ENCODE assay signal across 9 mouse cellular contexts in genomic region chr5:125391609-125392008, GRCm38 (mm10). TPM values are rescaled to one million over a fixed set of nuclear protein-coding genes. Genes with fewer than 3 reads are reported as not detected.
DNase-seq lines count a peak whose midpoint lies in the region; ATAC-seq and TF ChIP-seq lines count a peak whose summit lies in the region.
"Had no signal": no experiment of that assay in that cellular context is flagged by ENCODE, and none has a peak within 500 bp of the region (broad histone marks: within the 10 kb centered on the region; RNA-seq: fewer than 3 reads in every experiment).

No protein-coding gene starts in this region.

- H3K9ac ChIP-seq in liver, embryonic 11.5 days (ENCODE audit: low read depth, low read length) = no peak overlapping the region
- H3K9ac ChIP-seq: neural tube, embryonic 12.5 days had no signal

- no peak for DNase-seq in testis, postnatal 14 days (ENCODE audit: low spot score)
- peak; percentile 76 to 77 for DNase-seq in cerebellum, postnatal 10 days
- DNase-seq in heart, adult 9 months (ENCODE audit: low spot score in 2 of 2) = peak; percentile 73 to 85
- peak; percentile 89 for DNase-seq in kidney, adult 9 months
- no peak for DNase-seq in liver, embryonic 11.5 days (ENCODE audit: low spot score)
- peak; percentile 72 for DNase-seq in right cerebral cortex, postnatal 4 days

- peaks cover 18% of the 10 kb centered on the region for H3K4me1 ChIP-seq in testis, adult 2 months (ENCODE audit: control insufficient read depth, insufficient read depth, low read length)
- H3K4me1 ChIP-seq in liver, embryonic 11.5 days (replicated peaks; ENCODE audit: control insufficient read depth, insufficient read depth, low read length) = peaks cover 32% of the 10 kb centered on the region

- H3K4me3 ChIP-seq in testis, adult 2 months (ENCODE audit: control insufficient read depth, low read depth, low read length) = peak overlapping the region; percentile 79
- no peak overlapping the region for H3K4me3 ChIP-seq in liver, embryonic 11.5 days (ENCODE audit: low read depth, low read length)
- H3K4me3 ChIP-seq: neural tube, embryonic 12.5 days had no signal

- ATAC-seq in liver, embryonic 11.5 days (replicated peaks; ENCODE audit: low FRiP score) = no peak
- ATAC-seq in inflammation-experienced regulatory T-cells, adult 6 months = no peak

- TF ChIP-seq CTCF in testis, adult 2 months (IDR thresholded peaks at IDR 0.05; ENCODE audit: control insufficient read depth, insufficient read depth, insufficient replicate concordance, low read depth, low read length) = no peak

- 80% methylated on average over 5 of the region's 5 CpGs for WGBS in liver, embryonic 11.5 days

- H3K36me3 ChIP-seq in testis, adult 2 months (ENCODE audit: control insufficient read depth, insufficient read depth, low read length) = peaks cover 2% of the 10 kb centered on the region
- peaks cover 6% of the 10 kb centered on the region; the same call in 1 of the 2 replicates for H3K36me3 ChIP-seq in liver, embryonic 11.5 days (ENCODE audit: control insufficient read depth, insufficient read depth, low read length)
- H3K36me3 ChIP-seq: neural tube, embryonic 12.5 days had no signal

- TF ChIP-seq POLR2A in testis, adult 2 months (IDR thresholded peaks at IDR 0.05; ENCODE audit: control insufficient read depth, low read depth, low read length) = no peak

- peak overlapping the region; percentile 83 for H3K27ac ChIP-seq in testis, adult 2 months (ENCODE audit: control insufficient read depth, insufficient read depth, low read depth, low read length)
- H3K27ac ChIP-seq in liver, embryonic 11.5 days (ENCODE audit: low read depth, low read length) = peak overlapping the region; percentile 26
- H3K27ac ChIP-seq: neural tube, embryonic 12.5 days had no signal

- no peaks in the 10 kb centered on the region for H3K27me3 ChIP-seq in testis, adult 2 months (ENCODE audit: control insufficient read depth, insufficient read depth, low read length)
- no peaks in the 10 kb centered on the region for H3K27me3 ChIP-seq in liver, embryonic 11.5 days (replicated peaks; ENCODE audit: control insufficient read depth, insufficient read depth, low read length)
- H3K27me3 ChIP-seq: neural tube, embryonic 12.5 days had no signal

- H3K4me2 ChIP-seq in liver, embryonic 11.5 days = 0 out of 2 replicates have a peak overlapping the region, but pooled peaks have one; percentile 4
- H3K4me2 ChIP-seq: neural tube, embryonic 12.5 days had no signal

- no peaks in the 10 kb centered on the region for H3K9me3 ChIP-seq in liver, embryonic 11.5 days (ENCODE audit: control insufficient read depth, low read length)
- H3K9me3 ChIP-seq: neural tube, embryonic 12.5 days had no signal

RNA-seq across cellular contexts. Expression of gene Ubc, which starts 1.6 kb away (rescaled TPM):
- 1,188 and 1,319 TPM in 2 replicates for polyA plus RNA-seq in testis, adult 2 months (2012; rRNA removed)
- polyA plus RNA-seq in liver, embryonic 11.5 days (2014; fragmentation: Nextera tagmentation; extraction: Ambion mirVana) = 772 and 827 TPM in 2 replicates
- 1,000 to 10,000 TPM in 2 of 3 experiments, 100 to 1,000 TPM in 1; 741 to 1,375 (median 1,290) TPM for polyA plus RNA-seq in inflammation-experienced regulatory T-cells, adult 6 months (2017; shearing (Covaris generic))

RNA-seq across cellular contexts. Expression of gene Gm10382, which starts 2.5 kb away (rescaled TPM):
- 84.2 and 109 TPM in 2 replicates for polyA plus RNA-seq in testis, adult 2 months (2012; rRNA removed)
- 0.18 and 0.34 TPM in 2 replicates for polyA plus RNA-seq in liver, embryonic 11.5 days (2014; fragmentation: Nextera tagmentation; extraction: Ambion mirVana)
- 1 to 10 TPM in 2 of 3 experiments, under 1 TPM in 1; 0.65 to 1.1 (median 1.0) TPM for polyA plus RNA-seq in inflammation-experienced regulatory T-cells, adult 6 months (2017; shearing (Covaris generic))

RNA-seq across cellular contexts. Expression of gene Dhx37, which starts 42.3 kb away (rescaled TPM):
- polyA plus RNA-seq in testis, adult 2 months (2012; rRNA removed) = 17.0 and 19.5 TPM in 2 replicates
- 18.5 and 19.4 TPM in 2 replicates for polyA plus RNA-seq in liver, embryonic 11.5 days (2014; fragmentation: Nextera tagmentation; extraction: Ambion mirVana)
- 10 to 100 TPM in 1 of 3 experiments, 1 to 10 TPM in 2; 6.9 to 10.2 (median 9.2) TPM for polyA plus RNA-seq in inflammation-experienced regulatory T-cells, adult 6 months (2017; shearing (Covaris generic))

RNA-seq across cellular contexts. Expression of gene Bri3bp, which starts 49.8 kb away (rescaled TPM):
- polyA plus RNA-seq in testis, adult 2 months (2012; rRNA removed) = 41.4 and 42.7 TPM in 2 replicates
- 63.6 and 67.9 TPM in 2 replicates for polyA plus RNA-seq in liver, embryonic 11.5 days (2014; fragmentation: Nextera tagmentation; extraction: Ambion mirVana)
- 10 to 100 TPM in 1 of 3 experiments, 1 to 10 TPM in 2; 5.6 to 12.9 (median 8.3) TPM for polyA plus RNA-seq in inflammation-experienced regulatory T-cells, adult 6 months (2017; shearing (Covaris generic))

RNA-seq across cellular contexts. Expression of gene Scarb1, which starts 50.7 kb away (rescaled TPM):
- polyA plus RNA-seq in testis, adult 2 months (2012; rRNA removed) = 172 and 188 TPM in 2 replicates
- 104 and 108 TPM in 2 replicates for polyA plus RNA-seq in liver, embryonic 11.5 days (2014; fragmentation: Nextera tagmentation; extraction: Ambion mirVana)
- polyA plus RNA-seq in inflammation-experienced regulatory T-cells, adult 6 months (2017; shearing (Covaris generic)) = 10 to 100 TPM in 1 of 3 experiments, 1 to 10 TPM in 2; 3.7 to 11.8 (median 6.6) TPM

Comparison
In these comparisons a context has a peak if more than half of its experiments do, and no peak if none do; other contexts are left out.
1. DNase-seq: peak in cerebellum, postnatal 10 days (2 of 2), heart, adult 9 months (2 of 2), kidney, adult 9 months (single experiment) and right cerebral cortex, postnatal 4 days (single experiment); none in testis, postnatal 14 days (single experiment) and liver, embryonic 11.5 days (single experiment).
2. RNA of gene Gm10382, which starts 2.5 kb away (polyA plus RNA-seq): 84.2 to 109 TPM in testis, adult 2 months; 0.65 to 1.1 TPM in inflammation-experienced regulatory T-cells, adult 6 months and 0.18 to 0.34 TPM in liver, embryonic 11.5 days; every median in the first group is over 10 times any median in the second.